Mouse (Mus musculus) testis, postnatal 10 days (tissue): ENCODE measurements around the gene Wdr92.
A peak's percentile ranks its signal among the peaks of the same experiment; 100 is the strongest.
"Not testable (repeated sequence)": the region's sequence is repeated elsewhere in the genome, so short reads cannot be mapped to it uniquely, and the experiment has no call there.

Experiments
- DNase-seq: peaks from one replicate; pipeline ENCODE4 v3.0.0; 2021; ENCODE audit warnings: low spot score

Wdr92 gene

GRCm38 (mm10) chr11:17211258-17212140 lies 29.6 kb downstream of the Wdr92 start, which contains the start of gene Pno1:
Gene Pno1 (minus strand): TSS chr11:17211568.
- peak; percentile 96 for DNase-seq

- no peak for DNase-seq
Measured at GRCm38 (mm10) chr11:17212141-17212495, 30.2 kb downstream of the Wdr92 start.

- DNase-seq = no peak
Measured at GRCm38 (mm10) chr11:17212903-17213509, 31.1 kb downstream of the Wdr92 start.

- DNase-seq = no peak
Measured at GRCm38 (mm10) chr11:17215475-17215874, 33.6 kb downstream of the Wdr92 start.

- DNase-seq = no peak
Measured at GRCm38 (mm10) chr11:17221126-17221525, 39.2 kb downstream of the Wdr92 start.

GRCm38 (mm10) chr11:17232792-17233191 lies 50.9 kb downstream of the Wdr92 start:
- no peak for DNase-seq

- DNase-seq = no peak
Measured at GRCm38 (mm10) chr11:17236449-17237037, 54.6 kb downstream of the Wdr92 start.

GRCm38 (mm10) chr11:17238598-17238997 lies 56.7 kb downstream of the Wdr92 start:
- DNase-seq = not testable (repeated sequence)

- no peak for DNase-seq
Measured at GRCm38 (mm10) chr11:17248715-17249114, 66.8 kb downstream of the Wdr92 start.

- peak; percentile 45 for DNase-seq
Measured at GRCm38 (mm10) chr11:17256813-17257365, 75.0 kb downstream of the Wdr92 start.

GRCm38 (mm10) chr11:17257443-17257842 lies 75.5 kb downstream of the Wdr92 start, which contains the start of gene C1d:
Gene C1d (plus strand): TSS chr11:17257579.
- peak; percentile 98 for DNase-seq

GRCm38 (mm10) chr11:17257861-17258260 lies 76.0 kb downstream of the Wdr92 start:
- DNase-seq = peak; percentile 52

GRCm38 (mm10) chr11:17267176-17267575 lies 85.3 kb downstream of the Wdr92 start:
- no peak for DNase-seq

- DNase-seq = no peak
Measured at GRCm38 (mm10) chr11:17268801-17269200, 86.9 kb downstream of the Wdr92 start.

- peak; percentile 51 for DNase-seq
Measured at GRCm38 (mm10) chr11:17279959-17280358, 98.1 kb downstream of the Wdr92 start.
